Mouse (Mus musculus) left cerebral cortex, adult 18-20 months (tissue): ENCODE results near the gene Gm45717. TPM values are rescaled to one million over a fixed set of nuclear protein-coding genes. Genes with fewer than 3 reads are reported as not detected.
A peak's percentile ranks its signal among the peaks of the same experiment; 100 is the strongest.

Experiments
- DNase-seq, 2 experiments: peaks; one replicate each; pipeline ENCODE4 v3.0.0; 2021 to 2022; ENCODE audit warnings: low spot score in 2 of 2, mixed read lengths in 1 of 2
- total RNA-seq, 2 experiments: library from RNA; stranded (reverse); gene quantifications; 2 replicates each; pipeline ENCODE4 v1.2.3; 2021

Gene Gm45717
- total RNA-seq, 2 experiments from 2014 or later: not detected

DNA sequence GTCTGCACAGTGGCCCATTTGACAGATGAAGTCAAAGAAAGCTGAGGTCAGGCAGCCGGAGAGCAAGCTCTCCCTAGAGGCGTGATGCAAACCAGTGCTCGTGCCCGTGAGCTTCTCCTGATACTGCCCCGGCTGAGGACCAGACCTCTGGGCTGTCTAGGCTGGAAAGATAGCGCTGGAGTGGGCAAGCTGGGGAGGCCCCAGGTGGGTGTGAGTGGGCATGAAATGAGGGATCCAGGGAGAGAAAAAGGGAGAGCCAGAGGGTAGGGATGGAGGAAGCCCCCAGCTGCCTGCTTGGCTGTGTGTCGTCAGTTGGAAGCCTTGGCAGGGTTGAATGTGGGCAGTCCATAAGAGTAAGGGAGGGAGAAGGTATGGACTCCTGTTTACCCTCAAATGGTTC, 11.5 kb downstream of the Gm45717 start:
- DNase-seq: no peak

DNA sequence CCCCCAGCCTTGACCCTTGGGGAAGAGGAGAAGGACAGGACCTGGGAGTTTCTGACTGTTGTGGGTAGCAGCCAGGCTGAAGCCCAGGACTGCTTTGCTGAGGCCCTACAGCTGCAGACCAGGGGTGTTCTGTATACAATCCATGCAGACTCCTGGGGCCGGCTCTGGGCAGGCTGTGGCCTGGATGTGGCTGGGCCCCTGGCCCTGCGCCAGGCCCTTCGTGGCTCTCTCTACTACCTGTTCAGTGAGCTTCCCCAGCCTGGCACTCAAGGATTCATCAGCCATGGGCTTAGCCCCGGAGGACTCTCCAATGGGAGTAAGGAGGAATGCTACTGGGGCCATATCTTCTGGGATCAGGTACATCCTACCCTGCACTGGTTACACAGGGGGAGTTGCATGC, 12.4 kb downstream of the Gm45717 start:
- no peak for DNase-seq

DNA sequence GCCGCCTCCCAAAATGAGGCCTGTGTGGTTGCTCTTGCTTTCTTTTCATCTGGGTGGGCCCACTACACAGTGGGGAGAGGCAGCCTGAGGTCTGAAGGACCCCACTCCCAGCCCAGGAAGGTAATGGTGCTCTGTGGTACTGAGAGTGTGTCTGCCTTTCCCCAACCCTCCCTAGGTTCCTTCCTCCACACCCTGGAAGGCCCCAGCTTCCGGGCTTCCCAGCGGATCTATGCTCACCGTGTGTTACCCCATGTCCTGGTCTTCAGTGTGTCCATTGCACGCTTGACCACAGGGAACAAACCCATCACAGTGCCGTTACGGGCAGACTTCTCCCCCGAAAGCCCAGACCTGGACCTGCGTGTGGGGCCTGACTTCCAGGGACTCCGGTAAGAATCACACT, 12.9 kb downstream of the Gm45717 start:
- no peak for DNase-seq

DNA sequence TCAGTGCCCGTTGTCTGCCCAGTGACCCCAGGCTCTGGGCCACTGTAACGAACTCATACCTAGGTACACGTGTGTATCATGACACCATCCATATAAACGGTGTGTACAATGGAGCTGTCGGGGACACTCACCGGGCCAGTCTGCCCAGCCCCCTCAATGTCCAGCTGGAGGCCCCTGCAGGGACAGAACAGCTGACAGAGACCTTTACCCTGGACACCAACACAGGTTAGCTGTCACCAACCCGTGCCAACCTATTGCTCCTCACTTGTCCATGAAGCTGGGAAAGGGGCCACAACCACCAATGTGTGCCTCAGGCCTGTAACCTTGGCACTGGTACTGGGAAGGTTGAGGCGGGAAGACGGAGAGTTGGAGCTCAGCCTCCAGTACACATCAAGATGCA, 13.4 kb downstream of the Gm45717 start:
- DNase-seq: no peak

DNA sequence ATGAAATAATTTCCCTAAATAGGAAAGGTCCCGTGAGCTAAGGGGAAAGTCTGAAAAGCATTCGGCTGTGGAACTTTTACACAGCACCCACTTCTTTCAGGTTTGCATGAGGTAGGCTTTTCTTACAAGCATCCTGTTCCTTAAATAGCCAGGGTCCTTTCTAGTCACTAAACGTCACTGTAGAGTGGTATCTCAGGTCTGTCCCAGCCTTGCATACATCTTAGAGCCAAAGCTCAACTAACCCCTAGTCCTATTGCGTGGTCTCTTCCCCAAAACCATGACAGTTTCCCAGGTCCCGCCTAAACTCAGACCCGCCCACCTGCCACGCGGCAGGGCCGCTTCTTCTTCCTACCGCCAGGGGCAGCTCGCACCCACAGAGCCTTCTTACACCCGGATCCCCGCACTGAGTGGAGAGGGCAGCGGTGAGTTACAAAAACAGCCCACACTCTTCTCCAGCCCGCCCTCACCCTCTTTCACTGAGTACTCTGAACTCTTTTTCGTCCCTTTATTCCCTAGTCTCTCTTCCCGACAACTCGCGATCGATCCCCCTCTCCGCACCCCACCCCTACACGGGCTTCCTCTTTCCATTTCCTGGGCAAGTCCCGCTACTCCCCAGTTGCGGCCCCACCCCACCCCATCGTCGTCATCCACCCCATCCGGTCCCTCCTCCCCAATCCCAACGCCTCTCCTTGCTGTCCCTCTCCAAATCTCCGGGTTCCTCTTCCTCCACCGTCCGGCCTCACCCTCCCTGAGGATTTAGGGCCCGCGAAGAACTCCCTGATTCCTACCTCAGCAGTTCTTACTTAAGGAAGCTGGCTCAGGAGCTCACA, 14.3 kb downstream of the Gm45717 start, which contains the start of gene Pgghg:
Gene Pgghg, plus strand, starts transcription at position 170 of the 830 bp plus-strand sequence.
- peak; percentile 58 to 73 for DNase-seq

DNA sequence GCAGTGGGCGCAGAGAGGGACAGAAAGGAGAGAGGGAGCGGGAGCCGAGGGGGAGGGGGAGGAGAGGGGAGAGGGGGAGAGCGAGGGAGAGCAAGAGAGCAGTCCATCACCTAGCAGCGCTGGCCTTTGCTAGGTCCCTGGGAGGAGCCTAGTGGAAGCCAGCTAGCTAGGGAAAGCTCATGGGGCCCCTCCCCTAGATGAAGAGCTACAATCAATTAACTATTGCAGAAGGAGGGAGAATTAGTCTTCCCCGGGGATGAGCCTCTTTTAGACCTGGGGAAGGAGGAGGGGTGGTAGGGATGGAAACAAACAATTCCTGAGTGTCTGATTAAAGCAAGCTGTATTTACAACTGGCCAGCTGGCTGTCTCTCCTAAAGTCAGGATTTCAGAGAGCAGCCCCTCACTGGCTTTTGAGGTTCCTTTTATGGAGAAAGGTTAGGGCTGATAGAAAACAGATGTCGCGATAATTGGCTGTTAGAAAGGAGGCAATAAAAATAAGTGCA, 16.0 kb downstream of the Gm45717 start:
- DNase-seq: no peak

DNA sequence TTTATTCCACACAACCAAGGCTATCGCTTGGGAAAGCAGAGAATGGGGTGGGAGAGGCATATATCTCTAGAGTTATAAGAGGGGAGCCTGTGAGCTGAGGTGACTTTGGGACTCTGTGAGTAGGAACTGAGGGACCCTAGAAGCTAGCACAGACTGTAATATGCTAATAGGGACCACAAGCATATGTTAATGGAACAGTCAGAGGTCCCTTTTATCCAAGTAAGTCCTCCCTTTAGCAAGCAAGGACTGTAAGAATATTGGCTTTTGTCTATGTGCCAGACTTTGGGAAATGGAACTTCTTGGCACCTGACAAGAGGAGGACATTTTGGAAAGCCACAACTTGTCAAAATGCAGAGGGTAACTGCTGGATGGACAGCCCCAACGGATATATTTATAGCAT, 16.8 kb downstream of the Gm45717 start:
- no peak for DNase-seq

DNA sequence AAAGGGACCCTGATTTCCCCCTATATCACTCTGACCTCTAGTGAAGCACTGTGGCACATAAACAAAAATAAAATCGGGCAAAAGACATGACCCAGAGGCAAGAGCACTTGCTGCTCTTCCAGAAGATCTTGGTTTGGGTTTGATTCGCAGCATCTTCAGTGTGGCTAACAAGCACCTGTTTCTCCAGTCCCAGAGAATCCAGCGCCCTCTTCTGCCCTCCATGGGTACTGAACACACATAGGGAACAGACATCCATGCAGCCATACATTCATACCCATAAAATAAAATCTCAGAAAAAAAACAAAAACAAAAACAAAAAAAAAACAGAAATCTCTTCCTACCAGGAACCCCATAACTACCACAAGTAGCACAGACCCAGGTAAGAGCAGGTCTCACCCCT, 17.3 kb downstream of the Gm45717 start:
- no peak for DNase-seq

DNA sequence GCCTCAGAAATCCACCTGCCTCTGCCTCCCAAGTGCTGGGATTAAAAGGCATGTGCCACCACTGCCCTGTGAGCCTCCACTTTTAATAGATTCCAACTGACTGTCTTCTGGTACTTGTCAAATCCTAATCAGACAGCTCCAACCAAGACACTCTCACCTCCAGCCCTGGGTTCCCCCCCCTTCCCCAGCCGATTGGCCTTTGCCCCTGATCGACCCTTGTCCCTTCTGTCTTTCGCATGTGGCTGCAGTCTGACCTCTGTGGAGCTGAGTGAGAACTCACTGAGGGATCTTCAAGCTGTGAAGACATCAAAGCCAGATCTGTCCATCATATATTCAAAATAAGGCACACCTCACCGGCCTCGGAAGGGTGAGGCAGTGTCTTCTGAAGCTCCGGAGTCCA, 28.6 kb downstream of the Gm45717 start:
- DNase-seq: no peak

DNA sequence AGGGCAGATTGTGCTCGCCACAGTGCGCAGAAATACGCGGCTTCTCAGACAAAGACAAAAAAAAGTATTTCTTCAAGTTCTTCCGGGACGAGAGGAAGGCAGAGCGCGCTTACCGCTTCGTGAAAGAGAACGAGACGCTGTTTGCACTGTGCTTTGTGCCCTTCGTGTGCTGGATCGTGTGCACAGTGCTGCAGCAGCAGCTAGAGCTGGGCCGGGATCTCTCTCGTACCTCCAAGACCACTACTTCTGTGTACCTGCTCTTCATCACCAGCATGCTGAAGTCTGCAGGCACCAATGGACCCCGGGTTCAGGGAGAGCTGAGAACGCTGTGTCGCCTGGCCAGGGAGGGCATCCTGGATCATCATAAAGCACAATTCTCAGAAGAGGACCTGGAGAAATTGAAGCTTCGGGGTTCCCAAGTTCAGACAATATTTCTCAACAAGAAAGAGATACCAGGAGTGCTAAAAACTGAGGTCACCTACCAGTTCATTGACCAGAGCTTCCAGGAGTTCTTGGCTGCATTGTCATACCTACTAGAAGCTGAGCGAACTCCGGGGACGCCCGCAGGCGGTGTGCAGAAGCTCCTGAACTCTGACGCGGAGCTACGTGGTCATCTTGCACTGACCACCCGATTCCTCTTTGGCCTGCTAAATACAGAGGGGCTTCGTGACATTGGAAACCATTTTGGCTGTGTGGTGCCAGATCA, 32.5 kb downstream of the Gm45717 start:
- DNase-seq: peak in 1 of 2 experiments; percentile 12

DNA sequence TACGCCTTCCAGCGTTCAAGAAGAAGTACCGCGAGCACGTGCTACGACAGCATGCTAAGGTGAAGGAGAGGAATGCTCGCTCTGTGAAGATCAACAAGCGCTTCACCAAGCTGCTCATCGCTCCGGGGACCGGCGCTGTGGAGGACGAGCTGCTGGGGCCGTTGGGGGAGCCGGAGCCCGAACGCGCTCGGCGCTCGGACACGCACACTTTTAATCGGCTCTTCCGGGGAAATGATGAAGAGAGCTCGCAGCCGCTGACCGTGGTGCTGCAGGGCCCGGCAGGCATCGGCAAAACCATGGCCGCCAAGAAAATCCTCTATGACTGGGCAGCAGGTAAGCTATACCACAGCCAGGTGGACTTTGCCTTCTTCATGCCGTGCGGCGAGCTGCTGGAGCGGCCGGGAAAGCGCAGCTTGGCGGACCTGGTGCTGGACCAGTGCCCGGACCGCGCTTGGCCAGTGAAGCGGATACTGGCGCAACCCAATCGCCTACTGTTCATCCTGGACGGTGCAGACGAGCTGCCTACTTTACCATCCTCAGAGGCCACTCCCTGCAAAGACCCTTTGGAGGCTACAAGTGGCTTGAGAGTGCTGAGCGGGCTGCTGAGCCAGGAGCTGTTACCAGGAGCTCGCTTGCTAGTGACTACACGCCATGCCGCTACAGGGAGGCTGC, 33.2 kb downstream of the Gm45717 start:
- DNase-seq: peak; percentile 41 to 42

DNA sequence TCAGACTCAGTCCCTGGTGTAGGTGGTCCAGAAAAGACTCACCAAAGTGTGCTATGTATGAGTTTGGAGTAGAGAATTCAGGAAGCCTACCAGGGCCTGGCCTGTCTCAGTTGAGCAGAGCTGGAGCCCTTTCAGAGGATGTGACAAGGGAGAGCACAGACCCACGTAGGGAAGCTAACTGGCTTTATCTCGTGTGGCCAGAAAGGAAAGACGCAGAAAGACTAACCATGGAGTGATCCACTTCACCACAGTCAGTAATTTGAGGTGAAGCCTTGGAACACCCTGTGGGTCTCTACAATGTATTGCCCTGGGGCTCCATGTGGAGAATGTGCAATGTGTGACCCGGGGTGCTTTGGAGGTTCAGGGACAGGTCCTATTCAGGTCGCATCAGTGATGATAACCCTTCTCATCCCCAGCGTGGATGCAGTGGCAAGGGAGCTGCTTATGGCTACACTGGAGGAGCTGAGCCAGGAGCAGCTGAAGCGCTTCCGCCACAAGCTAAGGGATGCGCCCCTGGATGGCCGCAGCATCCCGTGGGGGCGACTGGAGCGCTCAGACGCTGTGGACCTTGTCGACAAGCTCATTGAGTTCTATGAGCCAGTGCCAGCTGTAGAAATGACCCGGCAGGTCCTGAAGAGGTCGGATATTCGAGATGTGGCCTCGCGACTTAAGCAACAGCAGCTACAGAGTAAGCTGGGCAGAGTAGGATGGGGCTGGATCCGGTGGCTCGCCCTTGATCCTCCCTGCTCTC, 34.3 kb downstream of the Gm45717 start:
- no peak for DNase-seq

DNA sequence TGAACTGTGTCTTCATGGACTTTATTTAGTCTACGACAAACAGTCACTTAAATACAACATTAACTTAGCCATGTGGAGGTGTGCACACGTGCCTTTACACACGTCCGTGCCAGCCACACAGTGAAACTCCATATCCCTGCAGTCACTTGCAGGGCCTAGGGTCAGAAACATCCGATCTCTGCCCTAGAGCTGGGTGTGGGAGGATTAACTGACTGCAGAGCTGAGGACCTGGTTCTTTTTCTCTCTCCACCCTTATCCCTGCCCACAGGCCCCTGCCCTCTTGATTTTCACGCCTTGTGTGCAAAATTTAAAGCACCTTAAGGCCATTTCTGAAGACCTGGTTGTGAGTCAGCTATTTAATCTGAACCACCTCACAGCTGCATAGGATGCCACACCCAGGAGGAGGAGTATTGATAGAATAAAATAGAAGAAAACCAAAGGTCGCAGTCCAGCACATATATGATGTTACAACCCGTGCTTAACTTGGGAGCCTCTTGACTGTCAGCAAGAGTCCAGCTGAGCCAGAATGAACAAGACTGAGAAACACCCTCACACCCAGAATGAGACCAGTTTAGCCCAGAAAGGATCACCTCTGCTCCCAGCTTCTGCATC, 35.2 kb downstream of the Gm45717 start, which contains the start of gene Nlrp6:
Gene Nlrp6, plus strand, starts transcription at position 485 of the 612 bp plus-strand sequence.
- no peak for DNase-seq

DNA sequence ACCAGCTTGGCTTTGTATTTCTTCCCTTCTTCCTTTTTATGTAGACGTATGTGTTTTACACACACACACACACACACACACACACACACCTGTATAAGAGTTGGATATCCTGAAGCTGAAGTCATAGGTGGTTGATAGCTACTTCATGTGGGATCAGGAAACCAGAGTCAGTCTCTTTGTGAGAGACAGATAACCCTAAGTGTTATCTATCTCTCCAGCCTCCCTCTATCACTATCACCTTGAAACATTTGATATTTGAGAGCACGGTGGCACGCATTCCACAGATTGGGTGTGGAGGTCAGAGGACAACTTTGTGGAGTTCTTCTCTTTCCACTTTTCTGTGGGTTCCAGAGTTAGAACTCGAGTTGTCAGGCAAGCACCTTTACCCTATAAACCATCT, 35.8 kb downstream of the Gm45717 start:
- DNase-seq: no peak

DNA sequence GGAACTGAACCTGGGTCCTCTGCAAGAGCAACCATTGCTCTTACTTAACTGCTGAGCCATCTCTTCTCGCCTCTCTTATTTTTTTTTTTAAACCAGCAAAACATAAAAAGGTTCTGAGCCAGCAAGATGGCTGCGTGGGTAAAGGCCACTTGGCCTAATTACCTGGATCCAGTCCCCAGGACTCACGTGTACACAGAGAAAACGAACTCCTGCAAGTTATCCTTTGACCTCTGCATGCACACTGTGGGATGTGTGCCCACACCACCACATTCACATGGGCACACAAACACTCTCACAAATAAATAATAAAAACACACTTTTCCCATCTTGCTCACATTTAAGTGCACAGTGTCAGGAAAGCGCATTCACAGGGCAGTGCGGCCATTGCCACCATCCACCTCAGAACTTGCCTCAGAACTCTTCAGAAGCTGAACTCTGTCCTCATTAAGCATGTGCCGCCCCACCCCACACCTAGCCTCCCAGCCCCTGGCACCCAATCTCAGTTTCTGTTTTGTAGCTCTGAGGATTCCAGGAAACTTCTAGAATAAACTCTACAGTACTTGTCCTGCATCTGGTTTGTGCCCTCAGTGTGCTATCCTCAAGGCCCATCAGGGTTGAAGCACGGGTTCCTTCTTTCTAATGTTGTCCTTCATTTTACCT, 41.6 kb downstream of the Gm45717 start:
- no peak for DNase-seq

DNA sequence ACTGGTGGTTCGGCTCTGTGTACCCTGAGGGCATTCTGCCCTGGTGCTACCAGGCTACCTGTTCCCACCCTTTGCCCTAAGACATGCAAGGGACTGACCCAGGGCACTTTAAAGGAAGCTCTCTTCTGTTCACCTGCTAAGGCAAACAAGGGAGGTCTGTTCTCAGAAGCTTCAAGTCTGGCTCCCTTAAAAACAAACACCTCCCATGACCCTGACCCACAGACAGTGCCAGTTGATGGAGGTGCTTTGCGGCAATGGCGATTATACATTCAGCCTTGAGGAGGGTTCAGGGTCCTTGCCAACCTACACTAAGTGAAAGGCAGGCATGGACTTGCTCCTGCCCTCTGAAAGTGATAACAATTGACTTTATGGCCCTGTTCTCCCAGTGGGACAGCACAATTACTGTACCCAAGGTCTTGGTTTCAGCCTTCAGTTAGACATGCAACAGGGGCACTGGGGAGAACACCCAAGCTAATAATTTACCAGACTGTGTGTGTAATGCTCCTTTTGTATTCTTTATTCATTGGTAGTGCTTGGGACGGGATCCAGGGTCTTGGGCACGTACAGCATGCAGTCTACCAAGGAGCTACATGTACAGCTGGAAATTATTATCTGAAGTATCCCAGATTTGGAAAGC, 42.8 kb downstream of the Gm45717 start:
- DNase-seq: no peak

DNA sequence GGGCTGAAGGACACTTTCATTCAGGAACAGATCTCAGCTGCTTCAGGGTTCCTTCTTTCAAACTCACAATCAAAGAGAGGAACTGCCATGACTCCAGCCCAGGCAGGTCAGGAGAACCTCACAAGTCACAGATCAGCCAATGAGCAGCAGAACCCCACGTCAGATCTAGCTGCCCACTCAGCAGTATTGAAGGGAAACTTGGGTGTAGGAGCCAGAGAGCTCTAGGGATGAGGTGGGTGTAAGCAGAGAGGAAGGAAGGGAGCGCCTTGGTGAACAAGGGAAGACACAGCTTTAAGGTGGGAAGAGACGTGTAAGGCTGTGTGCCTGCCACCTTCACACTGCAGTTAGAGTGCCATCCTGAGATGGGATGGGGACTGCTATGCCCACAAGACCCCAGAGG, 43.4 kb downstream of the Gm45717 start:
- peak; percentile 31 to 47 for DNase-seq

DNA sequence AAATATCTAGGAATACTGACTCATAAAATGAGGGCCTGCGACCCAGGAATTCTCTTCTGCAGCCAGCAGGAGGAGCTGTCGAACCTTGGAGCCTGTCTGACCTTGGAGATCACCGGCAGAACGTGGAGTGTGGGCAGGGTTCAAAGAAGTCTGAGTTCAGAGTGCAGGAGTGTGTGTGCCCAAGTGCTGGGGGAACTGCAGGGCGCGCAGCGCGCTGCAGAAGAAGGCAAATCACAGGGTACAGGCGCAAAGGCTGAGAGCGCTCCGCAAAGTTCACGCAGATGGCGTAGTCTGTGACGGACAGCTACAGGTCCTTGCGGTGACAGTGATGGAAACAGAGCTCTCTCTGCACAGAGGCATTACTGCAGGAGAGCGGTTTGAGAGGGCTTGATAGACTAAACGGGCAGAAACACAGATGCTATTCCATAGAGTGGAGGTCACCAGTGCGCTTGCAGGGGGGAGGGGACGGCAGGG, 47.1 kb downstream of the Gm45717 start:
- peak; percentile 73 for DNase-seq

DNA sequence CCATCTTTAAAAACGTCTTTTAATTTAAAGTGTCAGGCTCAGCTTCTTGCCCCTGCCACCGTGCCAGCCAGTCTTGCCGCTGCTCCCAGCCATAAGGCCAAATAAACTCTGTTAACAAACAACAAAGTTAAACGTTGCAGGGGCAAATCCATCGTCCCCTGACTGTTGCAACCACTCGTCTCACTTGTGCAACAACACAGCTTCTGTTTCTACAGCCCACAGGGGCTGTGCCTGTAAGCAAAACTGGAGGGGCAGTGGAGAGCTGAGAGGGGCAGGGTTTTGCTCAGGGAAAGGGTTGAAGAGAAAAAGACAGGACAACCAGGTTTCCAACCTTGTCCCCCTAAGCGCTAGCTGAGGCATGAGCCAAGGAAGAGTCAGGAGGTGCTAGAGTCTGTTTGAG, 47.6 kb downstream of the Gm45717 start:
- DNase-seq: no peak
